Comparison of ENCODE assay signal across 9 mouse cellular contexts in genomic region chr2:152081641-152082448, GRCm38 (mm10). TPM values are rescaled to one million over a fixed set of nuclear protein-coding genes. Genes with fewer than 3 reads are reported as not detected.
DNase-seq lines count a peak whose midpoint lies in the region; ATAC-seq and TF ChIP-seq lines count a peak whose summit lies in the region.
"Had no signal": no experiment of that assay in that cellular context is flagged by ENCODE, and none has a peak within 500 bp of the region (broad histone marks: within the 10 kb centered on the region; RNA-seq: fewer than 3 reads in every experiment).

No protein-coding gene starts in this region.

- peaks cover 30% of the 10 kb centered on the region for H3K27me3 ChIP-seq in intestine, embryonic 16.5 days (replicated peaks; ENCODE audit: control insufficient read depth, insufficient read depth, low read length)
- no peaks in the 10 kb centered on the region for H3K27me3 ChIP-seq in midbrain, postnatal 0 days (ENCODE audit: insufficient read depth, low read length)
- no peaks in the 10 kb centered on the region; the same call in 1 of the 2 replicates for H3K27me3 ChIP-seq in splenic B cell, adult 2 months (ENCODE audit: control insufficient read depth, insufficient read depth, low read length, poor library complexity, severe bottlenecking)

- TF ChIP-seq CTCF in layer of hippocampus, adult 2 months (conservative IDR thresholded peaks at IDR 0.05) = no peak
- no peak for TF ChIP-seq CTCF in midbrain, postnatal 0 days (IDR thresholded peaks at IDR 0.05)

- peak overlapping the region; percentile 51 for H3K4me3 ChIP-seq in layer of hippocampus, adult 2 months
- peak overlapping the region; percentile 39 for H3K4me3 ChIP-seq in intestine, embryonic 16.5 days (ENCODE audit: low read length)
- peak overlapping the region; percentile 81 for H3K4me3 ChIP-seq in midbrain, postnatal 0 days (ENCODE audit: low read depth, low read length)

- peaks cover 3% of the 10 kb centered on the region; the same call in 1 of the 2 replicates for H3K4me1 ChIP-seq in intestine, embryonic 16.5 days (ENCODE audit: control insufficient read depth, insufficient read depth, low read length)
- H3K4me1 ChIP-seq in midbrain, postnatal 0 days (ENCODE audit: insufficient read depth, low read length) = peaks cover 31% of the 10 kb centered on the region

- H3K9ac ChIP-seq in intestine, embryonic 16.5 days (ENCODE audit: low read depth, low read length) = no peak overlapping the region
- H3K9ac ChIP-seq in midbrain, postnatal 0 days (replicated peaks; ENCODE audit: low read length, poor library complexity, severe bottlenecking) = peak overlapping the region; percentile 75

- H3K36me3 ChIP-seq in intestine, embryonic 16.5 days (ENCODE audit: control insufficient read depth, insufficient read depth, low read length) = no peaks in the 10 kb centered on the region
- no peaks in the 10 kb centered on the region for H3K36me3 ChIP-seq in midbrain, postnatal 0 days (ENCODE audit: insufficient read depth, low read length)
- no peaks in the 10 kb centered on the region for H3K36me3 ChIP-seq in splenic B cell, adult 2 months (ENCODE audit: control insufficient read depth, insufficient read depth, low read length, poor library complexity, severe bottlenecking)

- WGBS in intestine, embryonic 16.5 days = under 1% methylated on average over 76 of the region's 81 CpGs
- under 1% methylated on average over 38 of the region's 81 CpGs for WGBS in midbrain, postnatal 0 days

- DNase-seq in layer of hippocampus, adult 2 months (ENCODE audit: low spot score in 2 of 2) = peak in 1 of 2 experiments; percentile 63
- DNase-seq in layer of hippocampus, adult 9-10 months (ENCODE audit: low spot score) = no peak
- peak; percentile 76 for DNase-seq in embryo, embryonic 10 days (ENCODE audit: low spot score)
- DNase-seq in heart, adult 11 months = peak; percentile 98
- DNase-seq in liver = peak; percentile 78
- DNase-seq in midbrain, postnatal 0 days (ENCODE audit: low spot score) = peak; percentile 82
- peak; percentile 60 for DNase-seq in splenic B cell, adult 2 months (ENCODE audit: low read depth, low spot score)

- peak; percentile 95 for ATAC-seq in intestine, embryonic 16.5 days
- ATAC-seq in midbrain, postnatal 0 days (ENCODE audit: low FRiP score) = peak; percentile 73

- peak overlapping the region; percentile 93 for H3K27ac ChIP-seq in layer of hippocampus, adult 2 months
- H3K27ac ChIP-seq in intestine, embryonic 16.5 days (ENCODE audit: low read length) = no peak overlapping the region
- peak overlapping the region; percentile 81 for H3K27ac ChIP-seq in midbrain, postnatal 0 days (ENCODE audit: low read depth, low read length)

- H3K4me2 ChIP-seq in intestine, embryonic 16.5 days (ENCODE audit: low read depth, low read length) = peak overlapping the region; percentile 62
- peak overlapping the region; percentile 91 for H3K4me2 ChIP-seq in midbrain, postnatal 0 days (ENCODE audit: low read depth, low read length, poor library complexity, severe bottlenecking)

- no peaks in the 10 kb centered on the region for H3K9me3 ChIP-seq in intestine, embryonic 16.5 days (ENCODE audit: control insufficient read depth, low read length)
- H3K9me3 ChIP-seq in midbrain, postnatal 0 days (ENCODE audit: low read length) = no peaks in the 10 kb centered on the region

RNA-seq across cellular contexts. Expression of gene Scrt2, which starts 0.5 kb away (rescaled TPM):
- 10 to 100 TPM; 24.4 to 25.4 TPM for total RNA-seq in layer of hippocampus, adult 2 months (2021)
- polyA plus RNA-seq in intestine, embryonic 16.5 days (2015; fragmentation: Nextera tagmentation; extraction: Ambion mirVana) = not detected in 2 replicates
- 6.7 and 10.8 TPM in 2 replicates for total RNA-seq in midbrain, postnatal 0 days (2014; rRNA removed)
- polyA plus RNA-seq in midbrain, postnatal 0 days (2015; fragmentation: Nextera tagmentation; extraction: Ambion mirVana) = 2.2 and 2.3 TPM in 2 replicates
- polyA plus RNA-seq: C2C12 had no signal

RNA-seq across cellular contexts. Expression of gene Srxn1, which starts 23.5 kb away (rescaled TPM):
- 10 to 100 TPM; 76.0 to 80.6 TPM for total RNA-seq in layer of hippocampus, adult 2 months (2021)
- polyA plus RNA-seq in intestine, embryonic 16.5 days (2015; fragmentation: Nextera tagmentation; extraction: Ambion mirVana) = 34.9 and 43.6 TPM in 2 replicates
- 24.5 and 46.1 TPM in 2 replicates for total RNA-seq in midbrain, postnatal 0 days (2014; rRNA removed)
- 24.8 and 29.5 TPM in 2 replicates for polyA plus RNA-seq in midbrain, postnatal 0 days (2015; fragmentation: Nextera tagmentation; extraction: Ambion mirVana)
